8 mouse cellular contexts compared by ENCODE assay signal in the genomic region with DNA sequence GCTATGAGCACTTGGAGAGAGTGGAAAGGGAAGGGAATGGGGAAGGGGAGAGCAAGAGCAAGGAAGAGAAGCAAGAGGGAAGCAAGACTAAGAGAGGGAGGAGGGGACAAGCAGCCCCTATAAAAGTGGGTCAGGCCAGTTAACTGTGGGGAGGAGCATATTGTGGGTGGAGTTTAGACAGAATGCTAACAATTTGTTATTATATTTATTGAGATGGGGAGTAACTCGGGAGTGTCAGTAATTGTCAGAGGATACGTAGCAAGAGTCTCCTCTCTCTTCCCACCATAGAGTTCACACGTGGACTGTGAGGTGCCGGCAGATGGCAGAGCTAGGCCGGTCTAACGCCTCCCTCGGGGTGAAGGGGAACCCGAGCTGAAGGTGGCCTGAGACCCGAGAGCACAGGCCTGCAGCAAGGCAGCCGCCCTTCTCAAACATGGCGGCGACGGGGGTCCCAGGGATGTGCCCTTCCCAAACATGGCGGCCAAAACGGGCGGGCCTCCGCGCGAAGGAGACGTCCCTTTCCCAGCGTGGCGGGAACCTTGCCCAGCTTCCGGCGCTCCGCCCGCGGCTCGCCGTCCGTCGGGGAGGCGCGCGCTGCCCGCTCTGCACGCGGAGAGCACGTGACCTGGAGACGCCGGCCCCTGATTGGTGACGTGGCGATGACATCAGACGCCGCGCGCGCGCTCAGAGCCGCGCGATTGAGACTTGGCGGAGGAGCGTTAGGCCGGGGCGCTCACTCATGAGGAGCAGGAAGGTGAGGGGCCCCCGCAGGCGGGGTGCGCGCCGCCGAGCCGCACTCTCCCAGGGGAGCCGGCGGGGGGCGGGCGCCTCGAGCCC. TPM values are rescaled to one million over a fixed set of nuclear protein-coding genes. Genes with fewer than 3 reads are reported as not detected.
DNase-seq lines count a peak whose midpoint lies in the region; ATAC-seq lines count a peak whose summit lies in the region.

Gene A430005L14Rik (plus strand): TSS at position 669 of the 837 bp plus-strand sequence.

- peak within 1 kb of the TSS; percentile 93 for H3K9ac ChIP-seq in forebrain, embryonic 14.5 days (ENCODE audit: low read length)
- H3K9ac ChIP-seq in neural tube, embryonic 15.5 days (replicated peaks) = peak within 1 kb of the TSS; percentile 91

- peak within 1 kb of the TSS; percentile 87 for H3K27ac ChIP-seq in forebrain, embryonic 14.5 days (ENCODE audit: low read depth, low read length)
- H3K27ac ChIP-seq in neural tube, embryonic 15.5 days (replicated peaks) = peak within 1 kb of the TSS; percentile 90

- H3K4me1 ChIP-seq in forebrain, embryonic 14.5 days (ENCODE audit: control insufficient read depth, insufficient read depth, low read length) = peaks cover 3% of the 10 kb centered on the region
- H3K4me1 ChIP-seq in neural tube, embryonic 15.5 days = peaks cover 21% of the 10 kb centered on the region

- H3K4me3 ChIP-seq in forebrain, embryonic 14.5 days (ENCODE audit: low read depth, low read length) = peak within 1 kb of the TSS; percentile 71
- peak within 1 kb of the TSS; percentile 76 for H3K4me3 ChIP-seq in neural tube, embryonic 15.5 days (replicated peaks)

- intact Hi-C loops in heart, postnatal 14 days (cut with DNase I) = no loop called here

- WGBS in forebrain, embryonic 14.5 days = 1% methylated on average over 60 of the region's 67 CpGs
- WGBS in neural tube, embryonic 15.5 days = 2% methylated on average over 54 of the region's 67 CpGs

- peaks cover 23% of the 10 kb centered on the region for H3K36me3 ChIP-seq in forebrain, embryonic 14.5 days (ENCODE audit: control insufficient read depth, insufficient read depth, low read length)
- peaks cover 24% of the 10 kb centered on the region for H3K36me3 ChIP-seq in neural tube, embryonic 15.5 days

- 0 out of 2 replicates have a peak, but pooled peaks cover 4% of the 10 kb centered on the region for H3K27me3 ChIP-seq in forebrain, embryonic 14.5 days (replicated peaks; ENCODE audit: control insufficient read depth, insufficient read depth, low read length)
- no peaks in the 10 kb centered on the region for H3K27me3 ChIP-seq in neural tube, embryonic 15.5 days (replicated peaks)

- ATAC-seq in forebrain, embryonic 14.5 days = peak; percentile 96
- ATAC-seq in neural tube, embryonic 15.5 days (ENCODE audit: low FRiP score) = peak; percentile 95

- H3K4me2 ChIP-seq in forebrain, embryonic 14.5 days (ENCODE audit: low read length) = peak within 1 kb of the TSS; percentile 91
- peak within 1 kb of the TSS; percentile 85 for H3K4me2 ChIP-seq in neural tube, embryonic 15.5 days

- DNase-seq in ES-CJ7 (ENCODE audit: low read depth, low spot score) = peak; percentile 97
- peak; percentile 98 for DNase-seq in cerebellum, adult 11 months
- peak; percentile 98 for DNase-seq in forebrain, embryonic 14.5 days (ENCODE audit: low spot score)
- DNase-seq in heart, postnatal 14 days = peak; percentile 98
- DNase-seq in layer of hippocampus, adult 11-12 months (ENCODE audit: low spot score) = peak; percentile 98
- peak; percentile 96 for DNase-seq in lung, adult 18-20 months
- DNase-seq in testis, postnatal 14 days (ENCODE audit: low spot score) = peak; percentile 98

- no peaks in the 10 kb centered on the region for H3K9me3 ChIP-seq in forebrain, embryonic 14.5 days (replicated peaks; ENCODE audit: control insufficient read depth, low read length)
- no peaks in the 10 kb centered on the region for H3K9me3 ChIP-seq in neural tube, embryonic 15.5 days (replicated peaks)

RNA-seq across cellular contexts. Expression of gene A430005L14Rik, which starts in this region (rescaled TPM):
- polyA plus RNA-seq in forebrain, embryonic 14.5 days (2014; fragmentation: Nextera tagmentation; extraction: Ambion mirVana) = 71.3 and 78.3 TPM in 2 replicates
- 10 to 100 TPM; 13.5 to 16.1 TPM for total RNA-seq in heart, postnatal 14 days (2021)
- 52.8 and 56.6 TPM in 2 replicates for polyA plus RNA-seq in neural tube, embryonic 15.5 days (2015; fragmentation: Nextera tagmentation; extraction: Ambion mirVana)

Comparison
In these comparisons a context has a peak if more than half of its experiments do, and no peak if none do; other contexts are left out.
1. Peak in every context shown above with its lines: DNase-seq, ATAC-seq, H3K4me3 ChIP-seq and H3K27ac ChIP-seq.